Mouse (Mus musculus): ENCODE measurements around the gene Alox15. TPM values are rescaled to one million over a fixed set of nuclear protein-coding genes. Genes with fewer than 3 reads are reported as not detected.

Gene Alox15
- polyA plus RNA-seq, 1 experiment from 2014 or later, result 0.05 TPM

- no peak overlapping the region for H3K4me2 ChIP-seq (replicated peaks)
- no peak overlapping the region for H3K9ac ChIP-seq
- H3K4me3 ChIP-seq, result no peak overlapping the region
- no peaks in the 10 kb centered on the region for H3K9me3 ChIP-seq
- peaks cover 10% of the 10 kb centered on the region; the same call in 1 of the 2 replicates for H3K4me1 ChIP-seq
- WGBS, result 82% methylated on average over 10 of the region's 10 CpGs
- H3K36me3 ChIP-seq, result no peaks in the 10 kb centered on the region
- peaks cover 72% of the 10 kb centered on the region for H3K27me3 ChIP-seq
- H3K27ac ChIP-seq, result no peak overlapping the region
- ATAC-seq (ENCODE audit: low FRiP score, low read depth), result no peak
Measured at GRCm38 (mm10) chr11:70347861-70348260, 4.0 kb downstream of the Alox15 start.

GRCm38 (mm10) chr11:70345546-70345945, 6.3 kb downstream of the Alox15 start:
- WGBS, result 93% methylated on average over 8 of the region's 8 CpGs
- Histone ChIP-seq H3K9ac (no peak overlapping the region), H3K4me2 (replicated peaks) (no peak overlapping the region), H3K27ac (no peak overlapping the region), H3K36me3 (no peaks in the 10 kb centered on the region), H3K4me1 (no peaks in the 10 kb centered on the region), H3K27me3 (peaks cover 49% of the 10 kb centered on the region), H3K9me3 (no peaks in the 10 kb centered on the region), H3K4me3 (no peak overlapping the region)
- no peak for ATAC-seq (ENCODE audit: low FRiP score, low read depth)

- no peak for ATAC-seq (ENCODE audit: low FRiP score, low read depth)
- 76% methylated on average over 10 of the region's 10 CpGs for WGBS
- no peak overlapping the region for H3K27ac ChIP-seq
- no peaks in the 10 kb centered on the region for H3K36me3 ChIP-seq
- no peaks in the 10 kb centered on the region for H3K9me3 ChIP-seq
- peaks cover 44% of the 10 kb centered on the region for H3K27me3 ChIP-seq
- no peak overlapping the region for H3K4me3 ChIP-seq
- no peaks in the 10 kb centered on the region for H3K4me1 ChIP-seq
- H3K9ac ChIP-seq, result no peak overlapping the region
- H3K4me2 ChIP-seq (replicated peaks), result no peak overlapping the region
Measured at GRCm38 (mm10) chr11:70345061-70345460, 6.8 kb downstream of the Alox15 start.

GRCm38 (mm10) chr11:70339481-70339880, 12.3 kb downstream of the Alox15 start:
- no peaks in the 10 kb centered on the region for H3K9me3 ChIP-seq
- H3K27me3 ChIP-seq, result peaks cover 5% of the 10 kb centered on the region; the same call in 1 of the 2 replicates
- no peak overlapping the region for H3K9ac ChIP-seq
- no peak overlapping the region for H3K4me2 ChIP-seq (replicated peaks)
- no peaks in the 10 kb centered on the region for H3K36me3 ChIP-seq
- H3K4me3 ChIP-seq, result no peak overlapping the region
- H3K4me1 ChIP-seq, result no peaks in the 10 kb centered on the region
- no peak for ATAC-seq (ENCODE audit: low FRiP score, low read depth)
- 27% methylated on average over 7 of the region's 7 CpGs for WGBS
- no peak overlapping the region for H3K27ac ChIP-seq

GRCm38 (mm10) chr11:70334477-70334876, 17.4 kb downstream of the Alox15 start:
- ATAC-seq (ENCODE audit: low FRiP score, low read depth), result no peak

GRCm38 (mm10) chr11:70324726-70325125, 27.1 kb downstream of the Alox15 start:
- Histone ChIP-seq H3K36me3 (no peaks in the 10 kb centered on the region), H3K27ac (no peak overlapping the region), H3K4me1 (no peaks in the 10 kb centered on the region; the same call in 1 of the 2 replicates), H3K9me3 (no peaks in the 10 kb centered on the region), H3K4me3 (no peak overlapping the region), H3K27me3 (peaks cover 66% of the 10 kb centered on the region), H3K4me2 (replicated peaks) (no peak overlapping the region), H3K9ac (no peak overlapping the region)
- 84% methylated on average over 8 of the region's 8 CpGs for WGBS
- no peak for ATAC-seq (ENCODE audit: low FRiP score, low read depth)

More at GRCm38 (mm10) chr11:70334477-70334876, 17.4 kb downstream of the Alox15 start:
- no peak overlapping the region for H3K4me3 ChIP-seq
- no peak overlapping the region for H3K4me2 ChIP-seq (replicated peaks)
- H3K9me3 ChIP-seq, result no peaks in the 10 kb centered on the region
- no peaks in the 10 kb centered on the region for H3K36me3 ChIP-seq
- no peaks in the 10 kb centered on the region for H3K4me1 ChIP-seq
- H3K27me3 ChIP-seq, result peaks cover 3% of the 10 kb centered on the region; the same call in 1 of the 2 replicates
- no peak overlapping the region for H3K27ac ChIP-seq
- 36% methylated on average over 4 of the region's 4 CpGs for WGBS
- H3K9ac ChIP-seq, result no peak overlapping the region

- Histone ChIP-seq H3K4me3 (no peak within 1 kb of the TSS), H3K36me3 (no peaks in the 10 kb centered on the region), H3K4me2 (replicated peaks) (peak within 1 kb of the TSS; percentile 7), H3K27ac (no peak within 1 kb of the TSS), H3K27me3 (peaks cover 80% of the 10 kb centered on the region), H3K9me3 (no peaks in the 10 kb centered on the region), H3K4me1 (no peaks in the 10 kb centered on the region; the same call in 1 of the 2 replicates), H3K9ac (no peak within 1 kb of the TSS)
- ATAC-seq (ENCODE audit: low FRiP score, low read depth), result no peak
- WGBS, result 26% methylated on average over 7 of the region's 7 CpGs
Measured at GRCm38 (mm10) chr11:70322528-70322927, 29.3 kb downstream of the Alox15 start, which contains the start of gene Alox12e. Alox12e (minus strand) TSS chr11:70322628.

- Histone ChIP-seq H3K9me3 (no peaks in the 10 kb centered on the region), H3K4me2 (replicated peaks) (peak overlapping the region; percentile 7; the same call in 1 of the 2 replicates), H3K9ac (no peak overlapping the region), H3K27me3 (peaks cover 79% of the 10 kb centered on the region), H3K4me3 (no peak overlapping the region), H3K27ac (no peak overlapping the region), H3K4me1 (no peaks in the 10 kb centered on the region; the same call in 1 of the 2 replicates), H3K36me3 (no peaks in the 10 kb centered on the region)
- 4% methylated on average over 15 of the region's 15 CpGs for WGBS
- ATAC-seq (ENCODE audit: low FRiP score, low read depth), result no peak
Measured at GRCm38 (mm10) chr11:70321664-70322063, 30.2 kb downstream of the Alox15 start.

GRCm38 (mm10) chr11:70319614-70320013, 32.2 kb downstream of the Alox15 start:
- H3K27me3 ChIP-seq, result peaks cover 75% of the 10 kb centered on the region
- H3K36me3 ChIP-seq, result no peaks in the 10 kb centered on the region
- ATAC-seq (ENCODE audit: low FRiP score, low read depth), result no peak
- H3K27ac ChIP-seq, result no peak overlapping the region
- no peak overlapping the region for H3K4me3 ChIP-seq
- no peak overlapping the region for H3K4me2 ChIP-seq (replicated peaks)
- no peaks in the 10 kb centered on the region; the same call in 1 of the 2 replicates for H3K4me1 ChIP-seq
- H3K9ac ChIP-seq, result no peak overlapping the region
- 81% methylated on average over 12 of the region's 12 CpGs for WGBS
- no peaks in the 10 kb centered on the region for H3K9me3 ChIP-seq

GRCm38 (mm10) chr11:70313833-70314232, 38.0 kb downstream of the Alox15 start:
- no peaks in the 10 kb centered on the region for H3K36me3 ChIP-seq
- no peak overlapping the region for H3K27ac ChIP-seq
- no peak overlapping the region for H3K9ac ChIP-seq
- ATAC-seq (ENCODE audit: low FRiP score, low read depth), result no peak
- H3K4me3 ChIP-seq, result no peak overlapping the region
- H3K4me2 ChIP-seq (replicated peaks), result no peak overlapping the region
- H3K27me3 ChIP-seq, result peaks cover 23% of the 10 kb centered on the region
- 38% methylated on average over 7 of the region's 7 CpGs for WGBS
- no peaks in the 10 kb centered on the region for H3K4me1 ChIP-seq
- no peaks in the 10 kb centered on the region for H3K9me3 ChIP-seq

- Histone ChIP-seq H3K4me2 (replicated peaks) (no peak overlapping the region), H3K9ac (no peak overlapping the region), H3K36me3 (no peaks in the 10 kb centered on the region), H3K27me3 (peaks cover 3% of the 10 kb centered on the region), H3K27ac (no peak overlapping the region), H3K4me3 (no peak overlapping the region), H3K9me3 (no peaks in the 10 kb centered on the region), H3K4me1 (no peaks in the 10 kb centered on the region)
- 25% methylated on average over 9 of the region's 9 CpGs for WGBS
- ATAC-seq (ENCODE audit: low FRiP score, low read depth), result no peak
Measured at GRCm38 (mm10) chr11:70309341-70309740, 42.5 kb downstream of the Alox15 start.

GRCm38 (mm10) chr11:70308296-70308695, 43.5 kb downstream of the Alox15 start:
- Histone ChIP-seq H3K4me2 (replicated peaks) (no peak overlapping the region), H3K27ac (no peak overlapping the region), H3K9me3 (no peaks in the 10 kb centered on the region), H3K36me3 (no peaks in the 10 kb centered on the region), H3K27me3 (peaks cover 3% of the 10 kb centered on the region), H3K4me1 (no peaks in the 10 kb centered on the region), H3K4me3 (no peak overlapping the region), H3K9ac (no peak overlapping the region)
- WGBS, result 86% methylated on average over 2 of the region's 2 CpGs
- ATAC-seq (ENCODE audit: low FRiP score, low read depth), result no peak

GRCm38 (mm10) chr11:70306159-70306558, 45.7 kb downstream of the Alox15 start:
- no peak overlapping the region for H3K27ac ChIP-seq
- WGBS, result 57% methylated on average over 7 of the region's 7 CpGs
- no peak overlapping the region for H3K4me3 ChIP-seq
- no peaks in the 10 kb centered on the region for H3K36me3 ChIP-seq
- no peaks in the 10 kb centered on the region for H3K4me1 ChIP-seq
- peaks cover 3% of the 10 kb centered on the region; the same call in 1 of the 2 replicates for H3K27me3 ChIP-seq
- no peak for ATAC-seq (ENCODE audit: low FRiP score, low read depth)
- H3K4me2 ChIP-seq (replicated peaks), result no peak overlapping the region
- H3K9me3 ChIP-seq, result peaks cover 3% of the 10 kb centered on the region; the same call in 1 of the 2 replicates
- H3K9ac ChIP-seq, result no peak overlapping the region
